Mouse (Mus musculus) cortical plate, adult 2 months (tissue): ENCODE data around the gene Slc27a1.

Experiments
- CTCF ChIP-seq: fragments of 200-500 bp; IDR thresholded peaks from 2 replicates; pipeline ENCODE4 v1.5.1; 2011; ENCODE audit warnings: mild to moderate bottlenecking, control low read depth, low read length; ENCODE audit not compliant: insufficient read depth; ENCODE audit errors: extremely low read depth
- POLR2A ChIP-seq: fragments of 200-500 bp; IDR thresholded peaks from 2 replicates; pipeline ENCODE4 v1.6.1; 2011; ENCODE audit warnings: mild to moderate bottlenecking, low read length, control low read depth; ENCODE audit not compliant: insufficient read depth; ENCODE audit errors: extremely low read depth

DNA sequence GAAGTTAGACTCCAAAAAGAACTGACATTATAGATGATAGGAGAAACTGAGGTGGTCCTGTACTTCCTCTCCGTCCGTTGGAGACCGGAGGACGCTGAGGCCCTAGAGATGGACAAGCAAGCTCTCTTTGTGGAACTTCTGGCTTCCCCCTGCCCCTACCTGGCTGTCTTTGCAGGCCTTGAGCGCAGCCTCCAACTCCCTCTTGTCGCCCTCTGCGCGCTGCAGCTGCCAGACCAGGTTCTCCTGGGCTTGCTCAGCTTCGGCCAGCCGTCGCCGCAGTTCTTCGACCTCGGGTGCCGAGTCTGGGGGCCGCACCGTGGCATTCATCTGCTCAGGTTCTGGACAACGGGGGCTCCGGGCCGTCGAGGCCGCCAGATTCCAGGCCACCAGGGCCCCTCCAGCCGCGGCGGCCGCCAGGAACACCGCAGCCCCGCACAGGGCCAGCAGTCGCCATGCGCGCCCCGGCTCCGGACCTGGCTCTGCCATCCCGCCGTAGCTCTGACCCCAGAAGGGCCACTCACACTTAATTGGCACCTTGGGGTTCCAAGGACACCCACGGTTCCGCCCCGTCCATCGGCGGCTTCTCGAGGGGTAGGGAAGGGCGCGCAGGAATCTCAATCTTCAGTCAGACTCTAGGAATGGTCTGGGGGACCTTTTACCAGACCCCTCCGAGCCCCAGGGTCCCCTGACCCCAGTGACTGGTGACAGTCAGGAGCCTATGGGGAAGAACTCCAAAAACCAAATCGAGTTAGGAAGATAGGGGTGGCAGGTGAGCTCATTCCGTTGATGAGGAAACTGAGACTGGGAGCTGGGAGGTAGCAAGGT, 43.2 kb upstream of the Slc27a1 start, which contains the start of gene Ccdc194:
- TF ChIP-seq CTCF = no peak
- TF ChIP-seq POLR2A = no peak
